Mouse (Mus musculus): ENCODE results near the gene D330045A20Rik.

DNA sequence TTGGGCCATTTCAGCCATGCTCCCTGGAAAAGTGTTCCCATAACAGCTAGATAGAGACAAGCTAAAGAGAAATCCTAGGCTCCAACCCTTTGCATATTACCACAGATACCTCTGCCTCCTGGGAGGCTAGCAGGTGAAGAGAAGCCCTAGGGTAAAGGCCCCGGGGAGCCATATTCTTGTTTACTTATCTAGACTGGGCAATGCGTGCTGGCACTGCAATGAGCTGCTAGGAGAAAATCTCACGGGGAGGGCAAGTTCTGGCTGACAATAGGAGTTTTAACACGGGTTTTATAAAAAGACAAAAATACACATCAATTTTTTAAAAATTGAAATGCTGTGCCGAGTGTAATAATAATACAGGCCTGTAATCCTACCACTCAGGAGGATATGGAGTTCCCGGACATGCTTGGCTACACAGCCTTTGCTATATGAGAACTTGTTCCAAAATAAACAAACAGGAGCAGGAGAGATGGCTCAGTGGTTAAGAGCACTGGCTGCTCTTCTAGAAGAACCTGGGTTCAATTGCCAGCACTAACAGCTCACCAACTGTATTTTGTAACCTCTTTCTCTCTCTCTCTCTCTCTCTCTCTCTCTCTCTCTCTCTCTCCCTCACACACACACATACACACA is 98.6 kb downstream of the D330045A20Rik start:
- TF ChIP-seq CTCF (IDR thresholded peaks at IDR 0.05; ENCODE audit: low read depth): no peak
- TF ChIP-seq EP300 (optimal IDR thresholded peaks at IDR 0.05): no peak
